Mouse (Mus musculus) intestine, embryonic 16.5 days (tissue): ENCODE measurements around the gene Fyn. TPM values are rescaled to one million over a fixed set of nuclear protein-coding genes. Genes with fewer than 3 reads are reported as not detected.
A peak's percentile ranks its signal among the peaks of the same experiment; 100 is the strongest.

Experiments
- ATAC-seq: fragments of 200-750 bp; cut with Nextera tagmentation; 2 replicates; pipeline ENCODE4 v1.8.0; 2017; ENCODE audit warnings: moderate TSS enrichment, moderate library complexity
- H3K27ac ChIP-seq: fragments of 300-500 bp; sonication (generic); 2 replicates; pipeline ENCODE4 v1.5.1; 2014; ENCODE audit warnings: mild to moderate bottlenecking, low read length
- H3K27me3 ChIP-seq: fragments of 300-500 bp; sonication (generic); replicated peaks from 2 replicates; pipeline ENCODE4 v1.6.1; 2014; ENCODE audit warnings: low read length, control low read depth, mixed read lengths; ENCODE audit not compliant: control insufficient read depth, insufficient read depth
- H3K36me3 ChIP-seq: fragments of 300-500 bp; sonication (generic); 2 replicates; pipeline ENCODE4 v1.6.1; 2014; ENCODE audit warnings: low read length, control low read depth; ENCODE audit not compliant: control insufficient read depth, insufficient read depth
- H3K4me1 ChIP-seq: fragments of 300-500 bp; sonication (generic); 2 replicates; pipeline ENCODE4 v1.6.1; 2014; ENCODE audit warnings: low read length, control low read depth, mixed read lengths; ENCODE audit not compliant: control insufficient read depth, insufficient read depth
- H3K4me2 ChIP-seq: fragments of 300-500 bp; sonication (generic); 2 replicates; pipeline ENCODE4 v1.6.1; 2014; ENCODE audit warnings: low read depth, low read length, control low read depth
- H3K4me3 ChIP-seq: fragments of 300-500 bp; sonication (generic); 2 replicates; pipeline ENCODE4 v1.5.1; 2014; ENCODE audit warnings: mild to moderate bottlenecking, low read length
- H3K9ac ChIP-seq: fragments of 300-500 bp; sonication (generic); 2 replicates; pipeline ENCODE4 v1.6.1; 2014; ENCODE audit warnings: low read depth, low read length
- H3K9me3 ChIP-seq: fragments of 300-500 bp; sonication (generic); 2 replicates; pipeline ENCODE4 v1.6.1; 2016; ENCODE audit warnings: low read length, control low read depth; ENCODE audit not compliant: control insufficient read depth
- WGBS: fragments of 180-500 bp; shearing (Covaris S2); extraction: QIAGEN DNeasy Blood & Tissue Kit; methylation state at CpG from one replicate; pipeline ENCODE4 v1.1.7; 2014; 5-methylcytosine and 5-hydroxymethylcytosine counted together
- polyA plus RNA-seq: library from polyadenylated mRNA; unstranded; fragments of >200 nt; fragmentation: Nextera tagmentation; extraction: Ambion mirVana; gene quantifications from 2 replicates; pipeline ENCODE4 v1.2.1, GENCODE M21; 2015

Gene Fyn
- polyA plus RNA-seq, 1 experiment from 2014 or later = 16.1 TPM

DNA sequence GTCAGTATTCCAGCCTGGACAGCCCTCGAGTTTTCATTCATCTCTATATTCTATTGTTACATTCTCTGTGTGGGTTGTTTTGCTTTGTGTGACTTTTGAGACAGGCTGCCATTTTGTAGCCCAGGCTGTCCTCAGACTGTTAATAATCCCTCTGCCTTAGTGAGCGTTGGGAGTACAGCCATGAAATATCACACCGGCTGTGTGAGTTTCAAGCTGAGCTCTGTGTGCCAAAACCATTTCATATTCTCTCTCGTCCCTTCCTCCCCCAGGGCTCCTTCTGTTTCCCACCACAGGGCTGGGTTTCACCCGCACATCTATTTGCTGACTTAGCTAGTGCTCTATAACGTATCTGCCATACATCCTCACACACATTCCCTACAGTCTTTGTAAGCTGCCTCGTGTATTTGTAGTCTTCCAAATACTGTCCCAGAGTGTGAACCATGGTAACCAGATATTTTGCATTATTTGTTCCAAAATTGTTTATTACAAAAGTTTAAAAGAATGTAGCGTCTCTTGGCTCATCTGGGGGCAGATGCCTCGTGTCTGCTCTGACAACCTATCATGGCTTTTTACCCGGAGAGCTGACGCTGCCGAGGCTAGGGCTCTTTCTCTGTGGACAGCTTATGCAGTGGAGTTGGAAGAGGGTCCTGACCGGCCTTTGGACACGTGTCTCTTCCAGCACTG, 144.1 kb downstream of the Fyn start:
- WGBS = 68% methylated on average over 14 of the region's 14 CpGs
- ATAC-seq = peak; percentile 29; the same call in 1 of the 2 replicates
- no peak overlapping the region for H3K4me2 ChIP-seq
- H3K9ac ChIP-seq = no peak overlapping the region
- H3K27me3 ChIP-seq = no peaks in the 10 kb centered on the region
- H3K9me3 ChIP-seq = no peaks in the 10 kb centered on the region
- H3K4me3 ChIP-seq = no peak overlapping the region
- H3K27ac ChIP-seq = peak overlapping the region; percentile 20; the same call in 1 of the 2 replicates
- peaks cover 4% of the 10 kb centered on the region; the same call in 1 of the 2 replicates for H3K4me1 ChIP-seq
- peaks cover 11% of the 10 kb centered on the region; the same call in 1 of the 2 replicates for H3K36me3 ChIP-seq

DNA sequence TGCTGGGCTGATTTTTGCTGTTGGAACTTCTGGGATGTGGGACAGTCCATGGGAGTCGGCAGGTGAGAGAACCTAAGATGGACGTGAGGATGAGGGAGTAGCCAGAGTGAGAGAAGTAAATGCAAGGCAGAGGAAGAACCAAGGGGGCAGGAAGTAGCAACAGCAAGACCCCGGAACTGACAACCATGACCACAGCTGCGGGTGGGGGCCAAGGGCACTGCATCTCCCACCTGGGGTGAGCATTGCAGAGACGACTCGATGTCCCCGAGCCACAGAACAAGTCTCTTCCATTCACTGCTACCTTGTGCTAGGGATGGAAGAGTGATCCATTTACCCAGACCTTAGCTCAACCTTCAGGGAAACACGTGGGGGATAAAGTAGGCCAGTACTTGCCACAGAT, 146.3 kb downstream of the Fyn start:
- peaks cover 11% of the 10 kb centered on the region; the same call in 1 of the 2 replicates for H3K36me3 ChIP-seq
- H3K27ac ChIP-seq = no peak overlapping the region
- H3K4me3 ChIP-seq = no peak overlapping the region
- 94% methylated on average over 8 of the region's 8 CpGs for WGBS
- peaks cover 7% of the 10 kb centered on the region; the same call in 1 of the 2 replicates for H3K4me1 ChIP-seq
- no peaks in the 10 kb centered on the region for H3K9me3 ChIP-seq
- no peak overlapping the region for H3K9ac ChIP-seq
- H3K27me3 ChIP-seq = no peaks in the 10 kb centered on the region
- ATAC-seq = no peak
- no peak overlapping the region for H3K4me2 ChIP-seq

DNA sequence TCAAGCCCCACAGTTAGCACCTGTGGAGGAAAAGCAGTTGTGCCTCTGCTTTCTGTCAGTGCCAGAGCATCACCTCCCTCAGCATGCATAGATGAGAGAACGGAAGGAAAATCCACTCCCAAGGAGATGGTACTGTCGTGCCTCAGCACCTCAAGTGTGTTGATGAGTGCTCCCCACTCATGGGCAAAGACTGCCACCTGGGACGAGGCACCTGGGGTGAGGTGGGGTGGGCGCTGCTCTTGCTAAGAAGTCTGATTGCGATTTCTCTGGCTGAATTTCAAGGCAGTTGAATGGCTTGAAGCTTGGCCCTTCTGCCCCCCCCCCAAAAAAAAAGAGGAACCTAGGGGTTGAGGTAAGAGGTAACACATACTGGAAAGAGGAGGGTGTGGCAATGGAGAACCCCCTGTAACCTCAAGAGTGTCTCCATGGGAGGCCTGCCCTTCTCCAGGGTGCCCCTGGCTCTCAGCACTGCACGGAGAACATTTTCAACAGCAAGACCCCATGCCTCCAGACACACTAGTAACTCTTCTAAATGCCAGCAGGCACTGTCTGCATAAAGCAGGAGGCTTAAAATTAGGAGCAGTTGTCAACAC, 148.0 kb downstream of the Fyn start:
- H3K9ac ChIP-seq = no peak overlapping the region
- peaks cover 8% of the 10 kb centered on the region for H3K4me1 ChIP-seq
- H3K27me3 ChIP-seq = no peaks in the 10 kb centered on the region
- H3K4me2 ChIP-seq = no peak overlapping the region
- WGBS = 81% methylated on average over 6 of the region's 6 CpGs
- H3K27ac ChIP-seq = no peak overlapping the region
- H3K36me3 ChIP-seq = peaks cover 11% of the 10 kb centered on the region; the same call in 1 of the 2 replicates
- ATAC-seq = no peak
- no peak overlapping the region for H3K4me3 ChIP-seq
- H3K9me3 ChIP-seq = no peaks in the 10 kb centered on the region

DNA sequence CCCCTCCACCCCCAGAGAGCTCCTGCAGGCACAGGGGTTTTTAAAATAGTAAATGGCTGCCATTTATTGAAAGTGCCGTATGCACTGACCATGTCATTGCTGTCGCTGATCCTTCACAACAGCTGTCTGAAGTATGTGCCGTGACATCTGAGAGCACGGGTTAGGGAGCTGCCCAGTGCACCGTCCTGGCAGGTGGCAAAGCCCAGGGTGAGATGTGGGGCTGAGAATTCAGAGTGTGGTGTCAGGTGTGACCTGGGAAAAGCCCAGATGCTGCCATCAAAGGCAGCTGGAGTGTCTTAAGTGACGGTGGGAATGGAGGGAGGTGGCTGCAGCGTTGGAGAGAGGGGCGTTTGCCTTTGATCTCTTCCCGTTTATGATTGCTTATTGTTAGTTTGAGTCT, 148.7 kb downstream of the Fyn start:
- peaks cover 11% of the 10 kb centered on the region; the same call in 1 of the 2 replicates for H3K36me3 ChIP-seq
- H3K4me2 ChIP-seq = no peak overlapping the region
- H3K4me1 ChIP-seq = peaks cover 15% of the 10 kb centered on the region
- no peak overlapping the region for H3K9ac ChIP-seq
- 0 out of 2 replicates have a peak, but pooled peaks have one; percentile 23 for ATAC-seq
- WGBS = 62% methylated on average over 9 of the region's 9 CpGs
- no peaks in the 10 kb centered on the region for H3K9me3 ChIP-seq
- H3K4me3 ChIP-seq = no peak overlapping the region
- no peak overlapping the region for H3K27ac ChIP-seq
- H3K27me3 ChIP-seq = no peaks in the 10 kb centered on the region

DNA sequence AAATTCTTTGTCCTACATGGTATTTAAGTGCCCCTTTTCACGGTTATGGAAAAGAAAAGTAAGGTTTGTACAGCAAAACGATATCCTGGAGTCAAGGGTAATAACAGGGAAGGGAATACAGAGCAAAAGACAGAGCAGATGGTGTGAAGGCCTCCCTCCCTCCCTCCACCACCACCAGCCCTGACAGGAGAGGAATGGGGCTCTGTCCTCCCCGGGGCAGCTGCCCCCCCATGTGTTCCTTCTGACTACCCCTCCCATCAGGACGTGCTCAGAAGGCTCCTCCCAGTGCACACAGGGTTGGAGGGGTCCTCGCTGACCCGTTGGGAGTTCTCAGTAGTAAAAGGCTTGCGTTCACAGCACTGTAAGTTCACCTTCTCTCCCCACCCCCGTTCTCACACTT, 149.6 kb downstream of the Fyn start:
- peaks cover 11% of the 10 kb centered on the region; the same call in 1 of the 2 replicates for H3K36me3 ChIP-seq
- no peak overlapping the region for H3K4me3 ChIP-seq
- no peaks in the 10 kb centered on the region for H3K27me3 ChIP-seq
- ATAC-seq = no peak
- H3K9ac ChIP-seq = no peak overlapping the region
- H3K9me3 ChIP-seq = no peaks in the 10 kb centered on the region
- 60% methylated on average over 8 of the region's 8 CpGs for WGBS
- H3K4me2 ChIP-seq = no peak overlapping the region
- H3K27ac ChIP-seq = 0 out of 2 replicates have a peak overlapping the region, but pooled peaks have one; percentile 1
- H3K4me1 ChIP-seq = peaks cover 15% of the 10 kb centered on the region

DNA sequence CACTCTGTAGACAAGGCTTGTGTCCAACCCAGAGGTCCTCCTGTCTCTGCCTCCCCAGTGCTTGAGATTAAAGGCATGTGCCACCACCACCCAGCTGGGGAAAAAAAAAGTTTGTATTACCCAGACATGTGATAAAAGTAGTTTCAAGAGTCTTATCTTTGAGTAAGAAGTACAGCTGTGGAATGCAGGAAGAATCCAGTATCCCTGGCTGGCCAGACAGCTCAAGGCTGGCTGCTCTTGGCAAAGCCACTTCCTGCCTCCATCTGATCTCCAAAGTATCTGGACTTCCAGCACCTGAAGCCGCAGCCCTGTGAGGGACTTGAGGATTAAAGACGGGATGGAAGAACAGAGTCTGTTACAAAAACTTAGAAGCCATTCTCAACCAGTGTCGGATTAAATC, 150.2 kb downstream of the Fyn start:
- no peaks in the 10 kb centered on the region for H3K27me3 ChIP-seq
- no peaks in the 10 kb centered on the region for H3K9me3 ChIP-seq
- no peak overlapping the region for H3K4me2 ChIP-seq
- no peak for ATAC-seq
- H3K9ac ChIP-seq = no peak overlapping the region
- 73% methylated on average over 3 of the region's 3 CpGs for WGBS
- peaks cover 15% of the 10 kb centered on the region for H3K4me1 ChIP-seq
- H3K27ac ChIP-seq = peak overlapping the region; percentile 45; the same call in 1 of the 2 replicates
- H3K4me3 ChIP-seq = no peak overlapping the region
- H3K36me3 ChIP-seq = peaks cover 11% of the 10 kb centered on the region; the same call in 1 of the 2 replicates

DNA sequence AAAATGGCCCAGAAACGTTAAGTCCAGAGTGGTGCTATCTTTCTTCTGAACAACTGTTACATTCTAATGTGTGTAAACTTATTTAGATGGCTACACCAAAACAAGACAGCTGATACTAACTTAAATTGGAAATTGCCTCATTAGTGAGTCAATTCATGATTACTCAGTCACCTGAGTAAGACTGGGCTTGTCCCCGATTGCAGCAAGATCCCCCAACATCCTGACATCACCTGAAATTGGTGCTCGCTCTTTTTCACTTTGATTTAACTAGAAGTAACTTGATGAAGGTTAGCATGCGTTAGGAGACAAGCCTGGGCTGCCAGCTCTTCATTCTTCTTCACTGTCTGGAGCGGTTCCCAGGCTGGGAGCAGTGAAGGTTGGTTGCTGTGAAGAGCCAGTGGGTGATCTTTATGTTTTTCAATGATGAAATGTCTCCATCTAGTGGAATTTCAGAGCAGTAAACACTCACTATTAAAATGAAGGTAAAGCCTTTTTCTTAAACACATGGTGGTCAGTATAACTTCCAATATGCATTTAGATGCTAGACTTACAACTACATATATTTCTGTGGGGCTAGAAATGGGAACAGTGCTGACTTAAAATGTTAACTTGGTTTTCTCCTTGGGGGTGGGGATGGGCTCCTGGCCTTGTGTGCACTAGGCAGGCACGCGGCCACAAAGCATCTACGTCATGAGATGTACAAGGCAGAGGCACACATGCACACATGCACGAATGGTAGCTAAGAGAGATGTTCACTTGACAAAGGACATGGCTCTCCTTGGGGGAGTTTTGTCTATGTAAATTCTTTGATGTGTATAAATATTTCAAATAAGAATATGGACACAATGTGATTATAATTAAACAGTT, 151.7 kb downstream of the Fyn start:
- Histone ChIP-seq H3K27me3 (no peaks in the 10 kb centered on the region), H3K36me3 (peaks cover 12% of the 10 kb centered on the region; the same call in 1 of the 2 replicates), H3K4me3 (no peak overlapping the region), H3K4me1 (peaks cover 15% of the 10 kb centered on the region), H3K9ac (no peak overlapping the region), H3K4me2 (no peak overlapping the region), H3K9me3 (no peaks in the 10 kb centered on the region), H3K27ac (no peak overlapping the region)
- peak; percentile 64 for ATAC-seq
- 57% methylated on average over 9 of the region's 9 CpGs for WGBS

DNA sequence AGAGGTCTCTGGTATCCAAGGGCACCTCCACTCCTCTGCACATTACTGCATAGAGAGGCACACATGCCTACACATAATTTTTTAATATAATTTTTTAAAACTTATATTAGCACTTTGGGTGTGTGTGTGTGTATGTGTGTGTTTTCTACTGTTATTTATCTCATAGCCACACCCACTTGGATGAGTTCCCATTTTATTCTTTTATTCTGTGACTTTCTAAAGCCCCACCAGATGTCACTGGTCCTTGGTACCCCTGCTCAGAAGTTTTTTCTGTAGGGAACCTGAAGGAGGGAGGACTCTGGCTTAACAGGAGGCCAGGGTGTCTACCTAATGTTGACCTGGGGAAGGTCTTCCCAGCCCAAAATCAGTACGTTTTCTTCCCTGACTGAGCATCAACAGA, 152.7 kb downstream of the Fyn start:
- no peak for ATAC-seq

More for the DNA sequence above, 152.7 kb downstream of the Fyn start:
- H3K27me3 ChIP-seq = no peaks in the 10 kb centered on the region
- no peak overlapping the region for H3K4me3 ChIP-seq
- H3K27ac ChIP-seq = 0 out of 2 replicates have a peak overlapping the region, but pooled peaks have one; percentile 19
- peaks cover 15% of the 10 kb centered on the region for H3K4me1 ChIP-seq
- no peak overlapping the region for H3K4me2 ChIP-seq
- H3K9ac ChIP-seq = no peak overlapping the region
- H3K36me3 ChIP-seq = peaks cover 5% of the 10 kb centered on the region; the same call in 1 of the 2 replicates
- 50% methylated on average over 1 of the region's 1 CpGs for WGBS
- H3K9me3 ChIP-seq = no peaks in the 10 kb centered on the region
